Mouse (Mus musculus) hindbrain, embryonic 15.5 days (tissue): ENCODE data around the gene Casp3. TPM values are rescaled to one million over a fixed set of nuclear protein-coding genes. Genes with fewer than 3 reads are reported as not detected.
"Not testable (repeated sequence)": the region's sequence is repeated elsewhere in the genome, so short reads cannot be mapped to it uniquely, and the experiment has no call there.

Experiments used
- ATAC-seq: fragments of 200-750 bp; cut with Nextera tagmentation; 2 replicates; pipeline ENCODE4 v1.8.0; 2017; ENCODE audit warnings: low read depth, moderate number of reproducible peaks, moderate TSS enrichment; ENCODE audit not compliant: low FRiP score
- H3K27ac ChIP-seq: fragments of 300-500 bp; sonication (generic); replicated peaks from 2 replicates; pipeline ENCODE4 v1.5.1; 2015; ENCODE audit warnings: mild to moderate bottlenecking, inconsistent platforms
- H3K27me3 ChIP-seq: fragments of 300-500 bp; sonication (generic); 2 replicates; pipeline ENCODE4 v1.6.1; 2015; ENCODE audit warnings: control low read depth, inconsistent platforms
- H3K36me3 ChIP-seq: fragments of 300-500 bp; sonication (generic); 2 replicates; pipeline ENCODE4 v1.6.1; 2015; ENCODE audit warnings: control low read depth, inconsistent platforms
- H3K4me1 ChIP-seq: fragments of 300-500 bp; sonication (generic); replicated peaks from 2 replicates; pipeline ENCODE4 v1.6.1; 2015; ENCODE audit warnings: control low read depth, inconsistent platforms
- H3K4me2 ChIP-seq: fragments of 300-500 bp; sonication (generic); 2 replicates; pipeline ENCODE4 v1.6.1; 2015; ENCODE audit warnings: moderate library complexity, mild to moderate bottlenecking, inconsistent platforms
- H3K4me3 ChIP-seq: fragments of 300-500 bp; sonication (generic); 2 replicates; pipeline ENCODE4 v1.5.1; 2015; ENCODE audit warnings: mild to moderate bottlenecking, inconsistent platforms
- H3K9ac ChIP-seq: fragments of 300-500 bp; sonication (generic); 2 replicates; pipeline ENCODE4 v1.6.1; 2015; ENCODE audit warnings: inconsistent platforms
- H3K9me3 ChIP-seq: fragments of 300-500 bp; sonication (generic); 2 replicates; pipeline ENCODE4 v1.6.1; 2016; ENCODE audit warnings: control low read depth, inconsistent platforms
- WGBS: fragments of 180-500 bp; shearing (Covaris S2); methylation state at CpG from one replicate; pipeline ENCODE4 v1.1.7; 2015; 5-methylcytosine and 5-hydroxymethylcytosine counted together
- polyA plus RNA-seq: library from polyadenylated mRNA; unstranded; fragments of >200 nt; fragmentation: Nextera tagmentation; extraction: Ambion mirVana; gene quantifications from 2 replicates; pipeline ENCODE4 v1.2.1, GENCODE M21; 2015

Casp3 gene
- 196 and 204 TPM in 2 replicates for polyA plus RNA-seq

- Histone ChIP-seq H3K27me3 (no peaks in the 10 kb centered on the region), H3K9me3 (no peaks in the 10 kb centered on the region), H3K4me3 (peak within 1 kb of the TSS; percentile 79), H3K9ac (peak within 1 kb of the TSS; percentile 88), H3K4me2 (peak within 1 kb of the TSS; percentile 80), H3K27ac (peak within 1 kb of the TSS; percentile 94), H3K36me3 (no peaks in the 10 kb centered on the region), H3K4me1 (peaks cover 22% of the 10 kb centered on the region)
- peak; percentile 99 for ATAC-seq
- 0% methylated on average over 52 of the region's 54 CpGs for WGBS
Measured at GRCm38 (mm10) chr8:46616879-46617689, at the start of gene Casp3, which contains the start of gene Primpol. Gene Casp3 (plus strand): TSS chr8:46617291. Gene Primpol (minus strand): TSS chr8:46617212.

GRCm38 (mm10) chr8:46567946-46568345 lies 49.1 kb upstream of the Casp3 start:
- Histone ChIP-seq H3K27me3 (no peaks in the 10 kb centered on the region), H3K36me3 (no peaks in the 10 kb centered on the region), H3K4me1 (no peaks in the 10 kb centered on the region), H3K27ac (no peak overlapping the region), H3K4me2 (no peak overlapping the region), H3K9ac (no peak overlapping the region), H3K4me3 (no peak overlapping the region), H3K9me3 (no peaks in the 10 kb centered on the region)
- no peak for ATAC-seq
- 89% methylated on average over 8 of the region's 8 CpGs for WGBS

GRCm38 (mm10) chr8:46568942-46569341 lies 48.1 kb upstream of the Casp3 start:
- Histone ChIP-seq H3K27ac (no peak overlapping the region), H3K9me3 (no peaks in the 10 kb centered on the region), H3K4me2 (no peak overlapping the region), H3K27me3 (no peaks in the 10 kb centered on the region), H3K36me3 (no peaks in the 10 kb centered on the region; the same call in 1 of the 2 replicates), H3K4me1 (no peaks in the 10 kb centered on the region), H3K9ac (no peak overlapping the region), H3K4me3 (no peak overlapping the region)
- ATAC-seq, result no peak
- WGBS, result 81% methylated on average over 2 of the region's 2 CpGs

- no peak for ATAC-seq
Measured at GRCm38 (mm10) chr8:46569659-46570441, 47.2 kb upstream of the Casp3 start.

GRCm38 (mm10) chr8:46570673-46571072 lies 46.4 kb upstream of the Casp3 start:
- WGBS, result 96% methylated on average over 9 of the region's 14 CpGs
- H3K9ac ChIP-seq, result no peak overlapping the region
- no peaks in the 10 kb centered on the region for H3K27me3 ChIP-seq
- H3K4me3 ChIP-seq, result no peak overlapping the region
- no peaks in the 10 kb centered on the region for H3K4me1 ChIP-seq
- H3K36me3 ChIP-seq, result no peaks in the 10 kb centered on the region; the same call in 1 of the 2 replicates
- ATAC-seq, result no peak
- no peak overlapping the region for H3K4me2 ChIP-seq
- H3K27ac ChIP-seq, result no peak overlapping the region
- no peaks in the 10 kb centered on the region for H3K9me3 ChIP-seq

More at GRCm38 (mm10) chr8:46569659-46570441, 47.2 kb upstream of the Casp3 start:
- Histone ChIP-seq H3K9ac (no peak overlapping the region), H3K36me3 (no peaks in the 10 kb centered on the region; the same call in 1 of the 2 replicates), H3K9me3 (no peaks in the 10 kb centered on the region), H3K4me1 (no peaks in the 10 kb centered on the region), H3K27ac (no peak overlapping the region), H3K4me2 (no peak overlapping the region), H3K4me3 (no peak overlapping the region), H3K27me3 (no peaks in the 10 kb centered on the region)
- 92% methylated on average over 19 of the region's 19 CpGs for WGBS

- Histone ChIP-seq H3K4me1 (no peaks in the 10 kb centered on the region), H3K9me3 (no peaks in the 10 kb centered on the region), H3K36me3 (peaks cover 20% of the 10 kb centered on the region), H3K9ac (no peak overlapping the region), H3K27ac (no peak overlapping the region), H3K4me2 (no peak overlapping the region), H3K4me3 (no peak overlapping the region), H3K27me3 (no peaks in the 10 kb centered on the region)
- WGBS, result 77% methylated on average over 2 of the region's 2 CpGs
- ATAC-seq, result no peak
Measured at GRCm38 (mm10) chr8:46573446-46573845, 43.6 kb upstream of the Casp3 start.

GRCm38 (mm10) chr8:46573964-46574363 lies 43.1 kb upstream of the Casp3 start:
- Histone ChIP-seq H3K36me3 (peaks cover 24% of the 10 kb centered on the region), H3K4me2 (no peak overlapping the region), H3K9ac (no peak overlapping the region), H3K4me3 (no peak overlapping the region), H3K4me1 (no peaks in the 10 kb centered on the region), H3K9me3 (no peaks in the 10 kb centered on the region), H3K27ac (no peak overlapping the region), H3K27me3 (no peaks in the 10 kb centered on the region)
- ATAC-seq, result no peak
- WGBS, result 89% methylated on average over 2 of the region's 2 CpGs

GRCm38 (mm10) chr8:46578794-46579193 lies 38.3 kb upstream of the Casp3 start:
- 92% methylated on average over 9 of the region's 9 CpGs for WGBS
- Histone ChIP-seq H3K4me3 (no peak overlapping the region), H3K4me2 (no peak overlapping the region), H3K27me3 (no peaks in the 10 kb centered on the region), H3K4me1 (no peaks in the 10 kb centered on the region), H3K36me3 (peaks cover 30% of the 10 kb centered on the region), H3K9me3 (no peaks in the 10 kb centered on the region), H3K27ac (no peak overlapping the region), H3K9ac (no peak overlapping the region)
- ATAC-seq, result no peak

GRCm38 (mm10) chr8:46584328-46584727 lies 32.8 kb upstream of the Casp3 start:
- H3K4me1 ChIP-seq, H3K9ac ChIP-seq, H3K4me3 ChIP-seq, H3K27me3 ChIP-seq, H3K4me2 ChIP-seq, H3K9me3 ChIP-seq, H3K36me3 ChIP-seq, H3K27ac ChIP-seq, ATAC-seq: not testable (repeated sequence)
- WGBS, result 48% methylated on average over 4 of the region's 4 CpGs

GRCm38 (mm10) chr8:46585576-46585975 lies 31.5 kb upstream of the Casp3 start:
- H3K4me2 ChIP-seq, result no peak overlapping the region
- WGBS, result 79% methylated on average over 3 of the region's 3 CpGs
- ATAC-seq, result no peak

GRCm38 (mm10) chr8:46587911-46588310 lies 29.2 kb upstream of the Casp3 start:
- H3K27me3 ChIP-seq, result no peaks in the 10 kb centered on the region
- no peaks in the 10 kb centered on the region for H3K36me3 ChIP-seq
- H3K4me2 ChIP-seq, result no peak overlapping the region
- no peak overlapping the region for H3K27ac ChIP-seq
- no peak overlapping the region for H3K4me3 ChIP-seq
- no peaks in the 10 kb centered on the region for H3K4me1 ChIP-seq
- ATAC-seq, result no peak
- no peak overlapping the region for H3K9ac ChIP-seq
- H3K9me3 ChIP-seq, result no peaks in the 10 kb centered on the region
- 96% methylated on average over 5 of the region's 5 CpGs for WGBS

More at GRCm38 (mm10) chr8:46585576-46585975, 31.5 kb upstream of the Casp3 start:
- H3K36me3 ChIP-seq, result 0 out of 2 replicates have a peak, but pooled peaks cover 3% of the 10 kb centered on the region
- H3K27ac ChIP-seq, result no peak overlapping the region
- no peaks in the 10 kb centered on the region for H3K4me1 ChIP-seq
- no peaks in the 10 kb centered on the region for H3K27me3 ChIP-seq
- H3K9ac ChIP-seq, result no peak overlapping the region
- H3K9me3 ChIP-seq, result no peaks in the 10 kb centered on the region
- H3K4me3 ChIP-seq, result no peak overlapping the region

GRCm38 (mm10) chr8:46588663-46589062 lies 28.4 kb upstream of the Casp3 start:
- Histone ChIP-seq H3K9ac (no peak overlapping the region), H3K4me2 (no peak overlapping the region), H3K4me1 (no peaks in the 10 kb centered on the region), H3K27ac (no peak overlapping the region), H3K9me3 (no peaks in the 10 kb centered on the region), H3K36me3 (no peaks in the 10 kb centered on the region), H3K27me3 (no peaks in the 10 kb centered on the region), H3K4me3 (no peak overlapping the region)
- WGBS, result 95% methylated on average over 2 of the region's 2 CpGs
- ATAC-seq, result no peak
